Mouse (Mus musculus): Measurements from ENCODE around the gene Avpi1.

The Avpi1 gene

DNA sequence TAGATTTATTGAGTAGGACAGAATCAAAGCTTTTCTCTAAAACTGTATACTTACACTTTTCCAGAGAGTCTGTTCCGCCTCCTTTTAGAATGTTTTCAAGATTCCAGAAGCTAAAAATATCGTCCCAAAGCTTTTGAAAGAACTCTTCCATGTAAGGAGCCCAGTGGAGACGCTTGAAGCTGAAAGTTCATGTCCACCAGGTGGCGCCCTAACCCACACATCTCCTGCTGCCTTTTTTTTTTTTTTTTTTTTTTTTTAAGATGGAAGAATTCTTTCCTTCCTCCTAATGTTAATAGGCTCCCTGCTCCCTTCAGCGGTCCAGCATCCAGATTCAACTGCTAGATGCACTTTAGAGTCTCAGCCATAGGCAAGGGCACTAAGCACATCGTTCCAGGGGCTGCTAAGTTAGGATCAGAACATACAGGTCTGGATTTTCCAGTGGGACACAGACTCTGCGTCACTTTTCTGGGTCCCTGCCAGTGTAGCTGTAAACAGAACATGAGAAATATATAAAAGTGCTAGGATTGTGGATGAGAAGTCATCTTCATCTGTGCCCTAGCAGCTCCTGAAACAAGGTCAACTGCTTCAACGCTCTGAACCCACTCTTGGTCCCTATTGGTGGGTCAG is 15.8 kb upstream of the Avpi1 start:
- DNase-seq (ENCODE audit: low spot score in 2 of 2) = peak; percentile 84 to 86

DNA sequence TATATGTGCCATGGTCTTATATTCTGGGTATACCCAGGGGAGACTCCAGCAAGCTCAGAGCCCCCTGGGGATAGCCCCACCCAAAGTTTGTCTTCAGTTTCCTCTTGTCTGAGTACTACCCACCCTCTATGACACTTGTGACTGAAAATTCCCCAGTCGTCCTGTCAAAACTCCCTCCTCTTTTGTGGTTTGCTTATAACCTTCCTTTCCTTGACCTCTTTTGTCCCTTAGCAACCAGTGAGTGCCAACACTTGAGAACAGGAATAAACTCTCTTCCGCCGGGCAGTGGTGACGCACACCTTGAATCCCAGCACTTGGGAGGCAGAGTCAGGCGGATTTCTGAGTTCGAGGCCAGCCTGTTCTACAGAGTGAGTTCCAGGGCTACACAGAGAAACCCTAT is 15.2 kb upstream of the Avpi1 start:
- no peak for DNase-seq (ENCODE audit: low spot score in 2 of 2)

DNA sequence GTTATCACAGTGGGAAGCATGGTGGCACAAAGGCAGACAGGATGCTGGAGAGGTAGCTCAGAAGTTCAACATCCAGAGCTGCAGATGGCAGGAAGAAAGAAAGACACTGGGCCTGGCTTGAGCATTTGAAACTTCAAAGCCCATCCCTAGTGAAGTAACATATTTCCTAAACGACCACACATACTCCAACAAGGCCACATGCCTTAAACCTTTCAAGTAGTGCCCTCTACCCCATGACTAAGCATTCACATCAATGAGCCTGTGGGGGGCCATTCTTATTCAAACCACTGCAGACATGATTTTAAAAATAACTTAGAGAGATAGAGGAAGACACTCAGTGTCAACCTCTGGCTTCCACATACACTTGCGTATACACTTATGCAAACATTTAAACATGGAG is 13.9 kb upstream of the Avpi1 start:
- no peak for DNase-seq (ENCODE audit: low spot score in 2 of 2)

- DNase-seq (ENCODE audit: low spot score in 2 of 2) = no peak
These were observed 13.1 kb upstream of the Avpi1 start for GRCm38 (mm10) chr19:42141998-42142397.

GRCm38 (mm10) chr19:42139724-42140517 is 11.1 kb upstream of the Avpi1 start:
- DNase-seq (ENCODE audit: low spot score in 2 of 2) = no peak

- no peak for DNase-seq (ENCODE audit: low spot score in 2 of 2)
These were observed 9.8 kb upstream of the Avpi1 start for GRCm38 (mm10) chr19:42138517-42139285.

- DNase-seq (ENCODE audit: low spot score in 2 of 2) = no peak
These were observed 8.4 kb upstream of the Avpi1 start for GRCm38 (mm10) chr19:42137167-42137672.

DNA sequence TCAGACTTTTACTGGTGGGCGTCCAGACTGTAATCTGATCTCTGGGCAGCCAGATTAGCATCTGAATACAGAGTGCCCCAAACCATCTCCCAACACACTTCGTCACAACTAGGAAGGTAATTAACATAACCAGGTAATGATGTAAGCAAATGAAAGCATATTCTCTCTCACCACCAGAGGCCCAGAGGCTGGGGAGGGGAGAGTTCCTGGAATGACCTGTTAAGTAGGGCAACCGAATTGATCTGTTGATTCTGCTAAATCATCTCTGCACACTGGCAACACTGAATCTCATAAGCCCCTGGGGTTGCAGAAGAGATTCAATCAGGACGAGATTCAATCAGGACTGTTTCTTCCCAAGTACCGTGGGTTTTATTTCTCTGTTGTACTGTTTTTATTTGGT is 7.3 kb upstream of the Avpi1 start:
- DNase-seq (ENCODE audit: low spot score in 2 of 2) = no peak

DNA sequence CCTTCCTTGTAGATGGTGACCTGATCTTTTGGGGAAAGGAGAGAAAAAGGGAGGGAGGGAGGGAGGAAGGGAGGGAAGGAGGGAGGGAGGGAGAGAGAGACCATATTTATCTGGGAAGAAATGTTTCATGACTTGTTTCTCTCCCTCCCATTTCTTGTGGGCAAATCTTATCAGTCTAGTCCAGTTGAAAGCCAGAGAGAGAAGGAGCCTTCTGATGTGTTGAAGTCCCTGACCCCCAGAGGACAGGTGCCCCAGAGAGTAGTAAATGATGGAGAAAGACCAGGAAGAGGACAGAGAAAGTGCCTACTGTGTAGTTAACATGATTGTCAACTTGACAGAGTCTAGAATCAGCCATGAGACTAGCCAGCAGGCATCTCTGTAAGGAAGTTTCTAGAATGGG is 6.2 kb upstream of the Avpi1 start:
- no peak for DNase-seq (ENCODE audit: low spot score in 2 of 2)

- DNase-seq (ENCODE audit: low spot score in 2 of 2) = no peak
These were observed 2.2 kb upstream of the Avpi1 start for GRCm38 (mm10) chr19:42131101-42131500.

GRCm38 (mm10) chr19:42130294-42130606 is 1.4 kb upstream of the Avpi1 start:
- no peak for DNase-seq (ENCODE audit: low spot score in 2 of 2)

- DNase-seq (ENCODE audit: low spot score in 2 of 2) = no peak
These were observed 842 bp upstream of the Avpi1 start for GRCm38 (mm10) chr19:42129509-42130293.

DNA sequence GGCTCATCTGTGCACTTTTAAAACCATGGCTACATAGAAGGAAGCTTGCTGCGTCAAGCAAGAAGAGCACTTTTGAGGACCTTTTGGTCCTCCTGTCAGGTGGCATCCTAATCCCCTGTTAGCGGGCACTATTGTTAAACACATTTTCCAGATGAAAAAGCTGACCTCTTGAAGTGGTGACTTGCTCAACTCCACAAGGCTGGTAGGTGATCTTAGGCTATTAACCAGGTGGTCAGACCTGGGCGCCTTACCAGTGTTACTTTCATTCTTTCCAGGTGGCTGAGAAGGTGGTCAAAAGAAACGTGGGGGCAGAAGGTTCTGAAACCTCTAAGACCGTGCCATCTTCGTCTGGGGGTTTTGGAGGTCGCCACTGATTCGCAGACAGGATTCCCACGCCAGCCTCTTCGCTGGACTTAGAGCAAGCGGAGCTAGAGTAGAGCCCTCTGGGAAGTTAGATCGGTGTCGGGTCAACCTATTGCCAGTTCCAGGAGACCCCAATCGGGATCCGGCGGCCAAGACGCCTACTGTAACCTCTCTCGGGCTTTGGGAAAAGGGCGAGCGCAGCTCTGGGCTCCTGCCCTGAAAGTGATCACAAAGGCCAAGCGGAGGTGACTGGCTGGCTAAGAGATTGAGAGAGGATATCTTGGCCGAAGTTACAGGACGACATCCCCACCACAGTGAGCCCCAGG is 663 bp downstream of the Avpi1 start:
- DNase-seq (ENCODE audit: low spot score in 2 of 2) = no peak

DNA sequence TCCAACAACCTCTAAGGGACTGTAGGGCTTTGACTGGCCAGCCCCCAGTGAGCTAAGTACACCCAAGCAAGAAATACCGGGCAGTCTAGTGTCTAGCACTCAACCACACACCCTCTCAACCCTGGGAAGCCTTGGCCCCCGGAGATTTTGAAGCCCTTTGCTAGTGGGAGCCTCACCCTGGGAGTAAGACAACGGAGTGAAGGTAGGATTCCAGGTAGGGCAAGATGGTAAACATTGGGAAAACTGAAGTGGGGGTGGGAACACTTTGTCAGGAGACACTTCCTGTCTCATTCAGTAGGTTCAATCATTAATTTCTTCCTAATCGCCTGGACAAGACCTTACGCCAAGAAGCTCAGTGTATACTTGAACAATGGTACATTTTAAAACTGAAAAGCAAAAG is 1.8 kb downstream of the Avpi1 start:
- no peak for DNase-seq (ENCODE audit: low spot score in 2 of 2)

DNA sequence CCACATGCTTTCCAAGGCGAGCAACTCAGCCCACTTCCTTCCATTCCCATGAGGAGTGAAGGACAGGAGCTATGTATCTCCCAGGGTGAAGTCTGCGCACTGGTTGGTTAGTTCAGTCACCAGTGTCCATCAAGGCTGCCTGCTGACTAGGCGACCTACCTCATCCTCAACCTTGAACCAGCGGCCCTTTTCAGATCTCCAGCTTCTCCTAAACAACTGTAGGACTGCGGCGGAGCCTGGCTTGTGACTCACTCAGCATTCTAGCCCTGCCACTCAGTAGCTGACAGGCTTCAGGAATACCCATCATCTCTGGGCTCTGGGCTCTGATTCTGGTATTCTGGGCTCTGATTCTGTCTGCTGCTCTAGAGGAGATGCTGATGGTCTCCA is 2.6 kb downstream of the Avpi1 start:
- no peak for DNase-seq (ENCODE audit: low spot score in 2 of 2)

DNA sequence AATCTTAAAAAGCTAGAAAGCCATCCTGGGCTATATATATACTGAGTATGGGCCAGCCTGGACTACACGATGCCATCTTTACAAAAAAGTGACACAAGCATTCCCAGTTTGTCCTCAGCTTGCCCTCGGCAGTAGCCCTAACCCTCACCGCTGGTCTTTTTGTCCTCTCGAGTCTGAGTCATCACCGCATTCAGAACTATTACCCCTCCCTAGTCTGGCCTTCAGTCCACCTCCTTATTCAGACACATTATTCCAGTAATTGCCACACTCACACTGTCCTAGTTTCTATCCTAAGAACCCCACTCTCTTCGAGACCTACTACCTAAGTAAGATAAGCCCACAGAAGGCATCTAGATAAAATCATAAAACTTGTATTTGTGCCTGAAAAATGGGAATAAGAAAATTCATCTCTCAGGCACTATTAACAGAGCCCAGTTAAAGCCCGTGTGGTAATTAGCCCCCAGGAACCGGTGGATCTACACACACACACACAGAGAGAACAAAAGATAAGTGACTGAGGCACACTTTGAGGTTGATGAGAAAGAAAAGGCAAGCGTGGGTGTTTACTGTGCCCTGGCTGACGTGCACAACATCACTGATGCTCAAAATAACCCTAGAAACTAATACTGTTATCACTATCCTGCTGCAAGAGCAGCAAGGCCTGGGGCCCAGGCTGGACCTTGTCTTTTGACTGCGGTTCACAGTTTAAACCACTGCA is 3.2 kb downstream of the Avpi1 start:
- DNase-seq (ENCODE audit: low spot score in 2 of 2) = no peak

GRCm38 (mm10) chr19:42124684-42125083 is 4.2 kb downstream of the Avpi1 start:
- no peak for DNase-seq (ENCODE audit: low spot score in 2 of 2)

GRCm38 (mm10) chr19:42120451-42120850 is 8.4 kb downstream of the Avpi1 start:
- no peak for DNase-seq (ENCODE audit: low spot score in 2 of 2)

- no peak for DNase-seq (ENCODE audit: low spot score in 2 of 2)
These were observed 10.3 kb downstream of the Avpi1 start for GRCm38 (mm10) chr19:42118596-42118995.

GRCm38 (mm10) chr19:42118142-42118541 is 10.7 kb downstream of the Avpi1 start:
- DNase-seq (ENCODE audit: low spot score in 2 of 2) = no peak

Data from right cerebral cortex, postnatal 36 days (tissue).